Mouse (Mus musculus) liver, embryonic 14 days (tissue): ENCODE data around the gene Gatad2b. TPM values are rescaled to one million over a fixed set of nuclear protein-coding genes. Genes with fewer than 3 reads are reported as not detected.

Source experiments
- polyA plus RNA-seq: library from polyadenylated mRNA; depleted of rRNA; stranded (reverse); fragments of >200 nt; gene quantifications from 2 replicates; pipeline ENCODE4 v1.2.3, GENCODE M21; 2012; rRNA removed

The Gatad2b gene
- polyA plus RNA-seq, result 4.7 and 5.7 TPM in 2 replicates

GRCm38 (mm10) chr3:90292345-90293275, at the start of gene Gatad2b:
TSS of gene Gatad2b (plus strand) at chr3:90293178.

GRCm38 (mm10) chr3:90247960-90248745, 44.8 kb upstream of the Gatad2b start, which contains the start of gene Slc39a1:
TSS of gene Slc39a1 (plus strand) at chr3:90248172.

GRCm38 (mm10) chr3:90253653-90254418, 39.1 kb upstream of the Gatad2b start, which contains the start of gene Crtc2:
TSS of gene Crtc2 (plus strand) at chr3:90254163.

GRCm38 (mm10) chr3:90265034-90265931, 27.7 kb upstream of the Gatad2b start, which contains the start of gene Dennd4b:
TSS of gene Dennd4b (plus strand) at chr3:90265185.

GRCm38 (mm10) chr3:90389511-90390490, 96.8 kb downstream of the Gatad2b start, which contains the start of gene Slc27a3:
TSS of gene Slc27a3 (minus strand) at chr3:90389938.

Other genes with a start within 250 kb of the Gatad2b start
- gene 4933434E20Rik, start 241.5 kb upstream of the Gatad2b start, polyA plus RNA-seq, result 17.5 and 23.7 TPM in 2 replicates
- 52.3 and 56.0 TPM in 2 replicates for gene Ubap2l, start 240.6 kb upstream of the Gatad2b start, polyA plus RNA-seq
- 84.8 and 95.8 TPM in 2 replicates for gene Tpm3, start 220.5 kb upstream of the Gatad2b start, polyA plus RNA-seq
- gene Nup210l, start 189.0 kb upstream of the Gatad2b start, polyA plus RNA-seq, result 0.25 and 0.33 TPM in 2 replicates
- 1,354 and 1,509 TPM in 2 replicates for gene Rps27, start 79.5 kb upstream of the Gatad2b start, polyA plus RNA-seq
- gene Rab13, start 79.5 kb upstream of the Gatad2b start, polyA plus RNA-seq, result 4.5 and 4.6 TPM in 2 replicates
- 20.6 and 26.0 TPM in 2 replicates for gene Jtb, start 61.6 kb upstream of the Gatad2b start, polyA plus RNA-seq
- 0.23 and 0.30 TPM in 2 replicates for gene Creb3l4, start 49.7 kb upstream of the Gatad2b start, polyA plus RNA-seq
- gene Slc39a1, start 45.0 kb upstream of the Gatad2b start, polyA plus RNA-seq, result 9.5 and 10.7 TPM in 2 replicates
- 6.6 and 7.9 TPM in 2 replicates for gene Crtc2, start 39.0 kb upstream of the Gatad2b start, polyA plus RNA-seq
- 3.5 and 4.3 TPM in 2 replicates for gene Dennd4b, start 28.0 kb upstream of the Gatad2b start, polyA plus RNA-seq
- 1.8 and 1.9 TPM in 2 replicates for gene Slc27a3, start 96.8 kb downstream of the Gatad2b start, polyA plus RNA-seq
- gene Ints3, start 140.4 kb downstream of the Gatad2b start, polyA plus RNA-seq, result 11.3 and 13.6 TPM in 2 replicates
- gene Npr1, start 172.7 kb downstream of the Gatad2b start, polyA plus RNA-seq, result 6.3 and 7.8 TPM in 2 replicates
- 37.2 and 42.0 TPM in 2 replicates for gene Ilf2, start 182.9 kb downstream of the Gatad2b start, polyA plus RNA-seq
- gene Snapin, start 197.9 kb downstream of the Gatad2b start, polyA plus RNA-seq, result 8.8 and 10.6 TPM in 2 replicates
- 53.6 and 54.9 TPM in 2 replicates for gene Chtop, start 216.3 kb downstream of the Gatad2b start, polyA plus RNA-seq
- 15.4 and 16.1 TPM in 2 replicates for gene S100a1, start 221.2 kb downstream of the Gatad2b start, polyA plus RNA-seq
- gene S100a13, start 221.3 kb downstream of the Gatad2b start, polyA plus RNA-seq, result 11.2 TPM in 2 replicates
- 0.31 TPM in 1 of 2 replicates, not detected in the other for gene S100a14, start 233.7 kb downstream of the Gatad2b start, polyA plus RNA-seq
- gene S100a16, start 244.1 kb downstream of the Gatad2b start, polyA plus RNA-seq, result 13.0 and 13.2 TPM in 2 replicates